Mouse (Mus musculus) neural tube, embryonic 15.5 days (tissue): ENCODE measurements around the gene Tenm2. TPM values are rescaled to one million over a fixed set of nuclear protein-coding genes. Genes with fewer than 3 reads are reported as not detected.

Experiments
- ATAC-seq: fragments of 200-750 bp; cut with Nextera tagmentation; 2 replicates; pipeline ENCODE4 v1.8.0; 2017; ENCODE audit warnings: mild to moderate bottlenecking, moderate TSS enrichment, moderate library complexity; ENCODE audit not compliant: low FRiP score
- H3K27ac ChIP-seq: fragments of 300-500 bp; sonication (generic); replicated peaks from 2 replicates; pipeline ENCODE4 v1.5.1; 2015; ENCODE audit warnings: mild to moderate bottlenecking, inconsistent platforms
- H3K27me3 ChIP-seq: fragments of 300-500 bp; sonication (generic); replicated peaks from 2 replicates; pipeline ENCODE4 v1.6.1; 2015; ENCODE audit warnings: inconsistent platforms
- H3K36me3 ChIP-seq: fragments of 300-500 bp; sonication (generic); 2 replicates; pipeline ENCODE4 v1.6.1; 2015; ENCODE audit warnings: inconsistent platforms
- H3K4me1 ChIP-seq: fragments of 300-500 bp; sonication (generic); 2 replicates; pipeline ENCODE4 v1.6.1; 2015; ENCODE audit warnings: inconsistent platforms
- H3K4me2 ChIP-seq: fragments of 300-500 bp; sonication (generic); 2 replicates; pipeline ENCODE4 v1.6.1; 2015; ENCODE audit warnings: inconsistent platforms, mild to moderate bottlenecking, moderate library complexity
- H3K4me3 ChIP-seq: fragments of 300-500 bp; sonication (generic); replicated peaks from 2 replicates; pipeline ENCODE4 v1.5.1; 2015; ENCODE audit warnings: mild to moderate bottlenecking, inconsistent platforms
- H3K9ac ChIP-seq: fragments of 300-500 bp; sonication (generic); replicated peaks from 2 replicates; pipeline ENCODE4 v1.6.1; 2015; ENCODE audit warnings: mild to moderate bottlenecking, inconsistent platforms
- H3K9me3 ChIP-seq: fragments of 300-500 bp; sonication (generic); replicated peaks from 2 replicates; pipeline ENCODE4 v1.6.1; 2016; ENCODE audit warnings: inconsistent platforms
- WGBS: fragments of 180-500 bp; shearing (Covaris S2); methylation state at CpG from one replicate; pipeline ENCODE4 v1.1.7; 2015; ENCODE audit warnings: mixed read lengths; 5-methylcytosine and 5-hydroxymethylcytosine counted together
- polyA plus RNA-seq: library from polyadenylated mRNA; unstranded; fragments of >200 nt; fragmentation: Nextera tagmentation; extraction: Ambion mirVana; gene quantifications from 2 replicates; pipeline ENCODE4 v1.2.1, GENCODE M21; 2015

Gene Tenm2
- polyA plus RNA-seq, 1 experiment from 2014 or later: 34.7 TPM

DNA sequence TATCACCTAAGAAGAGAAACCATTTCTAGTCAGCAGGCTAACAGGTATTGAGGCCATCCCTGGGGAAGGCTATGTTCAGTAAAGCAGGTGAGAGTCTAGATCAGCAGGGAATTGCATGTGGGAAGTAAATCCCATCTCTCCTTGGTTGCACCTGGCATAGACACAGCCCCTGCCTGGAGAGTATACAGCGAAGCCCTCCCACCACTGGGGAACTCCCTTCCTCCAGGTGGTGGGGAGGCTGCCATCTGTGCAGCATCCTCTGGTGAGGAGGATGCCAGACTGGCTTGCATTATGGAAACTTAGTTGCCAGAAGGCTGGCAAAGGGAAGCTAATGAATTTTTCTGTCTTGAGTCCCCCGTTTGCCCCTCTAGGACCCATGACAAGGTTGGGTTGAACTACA is 1243.9 kb downstream of the Tenm2 start:
- no peaks in the 10 kb centered on the region for H3K4me1 ChIP-seq
- H3K36me3 ChIP-seq: no peaks in the 10 kb centered on the region
- no peak overlapping the region for H3K27ac ChIP-seq
- no peak overlapping the region for H3K4me2 ChIP-seq
- no peak overlapping the region for H3K9ac ChIP-seq
- H3K9me3 ChIP-seq: no peaks in the 10 kb centered on the region
- H3K27me3 ChIP-seq: no peaks in the 10 kb centered on the region
- 81% methylated on average over 2 of the region's 2 CpGs for WGBS
- H3K4me3 ChIP-seq: no peak overlapping the region
- no peak for ATAC-seq

DNA sequence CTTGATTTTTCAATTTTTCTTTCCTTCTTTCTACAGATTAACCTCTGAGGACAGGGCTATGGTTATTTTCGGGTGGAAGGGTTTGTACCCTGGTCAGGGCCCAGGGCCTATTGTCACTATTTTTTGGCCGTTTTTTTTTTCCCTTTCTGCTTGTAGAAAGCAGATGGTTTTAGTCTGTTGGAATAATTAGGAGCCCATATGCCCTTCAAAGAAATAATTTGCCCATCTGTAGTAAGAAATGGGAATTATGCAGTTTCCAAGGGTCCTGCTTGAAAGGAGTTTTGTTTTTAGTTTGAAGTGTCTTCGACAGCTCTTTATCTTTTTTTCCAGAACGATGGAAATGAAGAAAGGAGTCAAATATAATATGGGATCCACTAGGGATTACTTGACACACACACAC is 1245.8 kb downstream of the Tenm2 start:
- H3K4me1 ChIP-seq: peaks cover 9% of the 10 kb centered on the region
- H3K27ac ChIP-seq: no peak overlapping the region
- no peaks in the 10 kb centered on the region for H3K9me3 ChIP-seq
- no peak overlapping the region for H3K4me3 ChIP-seq
- no peak for ATAC-seq
- 69% methylated on average over 4 of the region's 4 CpGs for WGBS
- H3K4me2 ChIP-seq: no peak overlapping the region
- no peak overlapping the region for H3K9ac ChIP-seq
- no peaks in the 10 kb centered on the region for H3K36me3 ChIP-seq
- no peaks in the 10 kb centered on the region for H3K27me3 ChIP-seq

DNA sequence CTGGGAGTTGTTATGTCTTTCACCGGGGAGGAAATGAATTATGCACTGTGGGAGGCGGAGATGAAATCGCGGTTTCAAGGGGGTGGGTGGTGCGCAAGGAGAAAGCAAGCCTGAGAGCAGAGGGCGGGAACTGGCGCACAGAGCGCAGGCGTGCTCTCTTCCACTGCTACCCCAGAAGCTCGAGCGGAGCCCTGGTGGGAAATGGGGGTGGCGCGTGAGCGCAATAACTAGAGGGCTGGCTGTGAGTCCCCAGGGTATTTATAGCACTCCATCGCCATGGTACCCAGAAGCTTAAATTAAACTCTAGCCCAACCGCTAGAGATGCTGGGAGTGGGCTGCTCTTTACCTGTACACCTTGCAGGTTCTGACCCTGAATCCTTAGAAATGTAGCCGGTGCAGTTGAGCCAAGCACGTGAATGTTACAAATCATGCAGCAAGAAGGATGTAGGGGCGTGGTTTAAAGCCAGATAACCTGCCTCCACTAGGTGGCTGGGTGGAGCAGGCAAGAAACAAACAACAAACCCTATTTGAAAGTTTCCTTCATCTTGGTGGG is 1249.8 kb downstream of the Tenm2 start:
- Histone ChIP-seq H3K27ac (peak overlapping the region; percentile 72; the same call in 1 of the 2 replicates), H3K27me3 (no peaks in the 10 kb centered on the region), H3K4me1 (peaks cover 9% of the 10 kb centered on the region), H3K9me3 (no peaks in the 10 kb centered on the region), H3K4me2 (peak overlapping the region; percentile 62), H3K4me3 (peak overlapping the region; percentile 35), H3K36me3 (no peaks in the 10 kb centered on the region), H3K9ac (peak overlapping the region; percentile 40)
- ATAC-seq: peak; percentile 86
- WGBS: under 1% methylated on average over 19 of the region's 19 CpGs

- Histone ChIP-seq H3K4me3 (no peak overlapping the region), H3K9ac (no peak overlapping the region), H3K9me3 (no peaks in the 10 kb centered on the region), H3K4me2 (no peak overlapping the region), H3K36me3 (no peaks in the 10 kb centered on the region), H3K27ac (no peak overlapping the region), H3K27me3 (no peaks in the 10 kb centered on the region), H3K4me1 (peaks cover 29% of the 10 kb centered on the region)
- WGBS: 88% methylated on average over 3 of the region's 3 CpGs
- no peak for ATAC-seq
Measured at GRCm38 (mm10) chr11:35982734-35983133, 1253.0 kb downstream of the Tenm2 start.

DNA sequence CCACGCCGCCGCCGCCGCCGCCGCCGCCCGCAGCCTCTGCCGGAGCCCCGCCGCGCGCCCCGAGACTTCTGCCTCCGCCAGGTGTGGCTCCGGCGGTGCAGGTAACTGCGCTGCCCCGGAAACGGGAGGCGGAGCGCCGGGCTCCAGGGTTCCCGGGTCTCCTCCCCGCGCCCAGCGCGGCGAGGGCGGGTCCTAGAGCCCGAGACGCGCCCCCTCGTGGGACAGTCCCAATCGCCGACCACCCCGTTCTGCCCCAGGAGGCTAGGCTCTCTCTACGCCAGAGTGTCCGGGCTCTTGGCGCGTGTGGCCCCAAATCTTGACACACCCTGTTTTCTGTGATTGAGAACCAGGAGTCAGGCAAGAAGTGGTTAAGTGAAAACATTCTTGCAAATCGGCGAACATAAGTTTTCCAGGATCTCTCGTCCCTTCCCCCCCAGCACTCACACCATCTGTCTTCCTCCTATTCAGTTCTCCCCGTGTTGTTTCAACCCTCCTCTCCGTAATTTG is 1255.3 kb downstream of the Tenm2 start, which contains the start of gene Wwc1:
Gene Wwc1 (minus strand): TSS at position 117 of the 507 bp plus-strand sequence.
- under 1% methylated on average over 33 of the region's 47 CpGs for WGBS
- peak; percentile 67 for ATAC-seq
- peak within 1 kb of the TSS; percentile 45; the same call in 1 of the 2 replicates for H3K27ac ChIP-seq
- H3K4me2 ChIP-seq: peak within 1 kb of the TSS; percentile 91
- H3K9me3 ChIP-seq: no peaks in the 10 kb centered on the region
- peak within 1 kb of the TSS; percentile 69 for H3K9ac ChIP-seq
- no peaks in the 10 kb centered on the region for H3K27me3 ChIP-seq
- H3K4me1 ChIP-seq: peaks cover 25% of the 10 kb centered on the region
- H3K36me3 ChIP-seq: no peaks in the 10 kb centered on the region
- H3K4me3 ChIP-seq: peak within 1 kb of the TSS; percentile 71

DNA sequence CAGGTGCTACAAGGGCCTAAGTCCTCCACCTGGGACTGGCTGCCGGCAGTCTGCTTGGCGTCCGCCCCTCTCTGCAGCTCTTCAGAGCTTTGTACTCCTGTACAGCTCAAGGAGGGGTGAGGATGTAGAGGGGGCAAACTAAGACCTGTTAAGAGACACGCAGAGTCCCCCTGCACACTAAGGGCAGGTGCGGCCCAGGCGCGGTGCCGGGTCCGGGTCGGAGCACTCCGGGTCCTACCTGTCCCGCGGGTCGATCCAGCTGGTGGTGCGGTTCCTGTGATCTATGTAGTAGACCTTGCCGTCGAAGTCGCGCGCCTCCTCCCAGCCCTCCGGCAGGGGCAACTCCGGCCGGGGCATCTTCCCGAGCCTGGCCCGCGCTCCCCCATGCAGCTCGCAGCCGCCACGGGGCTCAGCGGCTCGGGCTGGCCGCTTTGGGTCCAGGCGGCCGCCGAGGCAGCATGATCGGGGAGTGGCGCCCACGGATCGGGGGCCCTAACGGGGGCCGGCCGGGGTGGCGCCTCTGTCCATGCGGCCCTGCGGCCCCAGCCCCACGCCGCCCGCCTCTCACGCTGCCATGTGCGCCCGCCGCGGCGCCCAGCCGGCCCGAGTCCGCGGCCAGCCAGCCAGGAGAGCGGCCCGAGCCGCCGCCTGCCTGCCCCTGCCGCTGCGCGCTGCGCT is 1255.9 kb downstream of the Tenm2 start:
- WGBS: 0% methylated on average over 46 of the region's 66 CpGs
- Histone ChIP-seq H3K36me3 (no peaks in the 10 kb centered on the region), H3K9ac (peak overlapping the region; percentile 69), H3K4me1 (peaks cover 25% of the 10 kb centered on the region), H3K4me3 (peak overlapping the region; percentile 71), H3K9me3 (no peaks in the 10 kb centered on the region), H3K4me2 (peak overlapping the region; percentile 91), H3K27ac (peak overlapping the region; percentile 45; the same call in 1 of the 2 replicates), H3K27me3 (no peaks in the 10 kb centered on the region)
- ATAC-seq: peak; percentile 65

GRCm38 (mm10) chr11:35979266-35979732 is 1256.5 kb downstream of the Tenm2 start:
- peaks cover 25% of the 10 kb centered on the region for H3K4me1 ChIP-seq
- H3K36me3 ChIP-seq: no peaks in the 10 kb centered on the region
- no peaks in the 10 kb centered on the region for H3K27me3 ChIP-seq
- H3K27ac ChIP-seq: no peak overlapping the region; the same call in 1 of the 2 replicates
- under 1% methylated on average over 11 of the region's 12 CpGs for WGBS
- ATAC-seq: no peak
- H3K9me3 ChIP-seq: no peaks in the 10 kb centered on the region
- H3K4me2 ChIP-seq: peak overlapping the region; percentile 91
- H3K9ac ChIP-seq: peak overlapping the region; percentile 69
- H3K4me3 ChIP-seq: peak overlapping the region; percentile 71

- Histone ChIP-seq H3K4me3 (no peak overlapping the region), H3K4me2 (peak overlapping the region; percentile 91), H3K4me1 (peaks cover 36% of the 10 kb centered on the region), H3K27me3 (no peaks in the 10 kb centered on the region), H3K9ac (no peak overlapping the region), H3K9me3 (no peaks in the 10 kb centered on the region), H3K36me3 (no peaks in the 10 kb centered on the region), H3K27ac (0 out of 2 replicates have a peak overlapping the region, but pooled peaks have one; percentile 48)
- WGBS: 88% methylated on average over 3 of the region's 3 CpGs
- ATAC-seq: no peak
Measured at GRCm38 (mm10) chr11:35977796-35978195, 1258.0 kb downstream of the Tenm2 start.

- H3K4me1 ChIP-seq: peaks cover 39% of the 10 kb centered on the region
- no peak overlapping the region for H3K4me3 ChIP-seq
- WGBS: 59% methylated on average over 6 of the region's 6 CpGs
- H3K36me3 ChIP-seq: no peaks in the 10 kb centered on the region
- H3K27me3 ChIP-seq: no peaks in the 10 kb centered on the region
- H3K27ac ChIP-seq: peak overlapping the region; percentile 48
- H3K9ac ChIP-seq: no peak overlapping the region
- H3K9me3 ChIP-seq: no peaks in the 10 kb centered on the region
- H3K4me2 ChIP-seq: peak overlapping the region; percentile 91
- no peak for ATAC-seq
Measured at GRCm38 (mm10) chr11:35977096-35977495, 1258.7 kb downstream of the Tenm2 start.

DNA sequence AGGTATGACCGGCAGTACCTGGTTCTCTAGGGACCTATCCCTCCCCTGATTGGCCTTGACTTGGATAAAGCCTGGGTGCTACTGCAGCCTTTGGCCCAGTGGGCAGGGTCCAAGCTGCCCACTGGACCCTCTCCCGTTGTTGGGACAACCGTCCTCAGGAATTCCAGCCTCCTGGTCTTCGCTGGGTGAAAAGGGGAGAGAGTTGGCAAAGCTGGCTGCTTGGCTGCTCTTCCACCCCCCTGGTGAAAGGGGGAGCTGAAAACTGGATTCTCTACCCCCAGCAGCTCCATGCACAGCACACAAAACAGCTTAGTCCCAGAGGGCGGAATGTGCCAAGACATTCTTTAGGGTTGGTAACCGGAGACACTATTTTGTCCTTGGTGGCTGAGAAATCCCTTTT is 1259.3 kb downstream of the Tenm2 start:
- Histone ChIP-seq H3K9me3 (no peaks in the 10 kb centered on the region), H3K4me2 (peak overlapping the region; percentile 1; the same call in 1 of the 2 replicates)
- 37% methylated on average over 6 of the region's 6 CpGs for WGBS

GRCm38 (mm10) chr11:35974632-35975450 is 1260.9 kb downstream of the Tenm2 start:
- H3K9ac ChIP-seq: no peak overlapping the region
- no peak for ATAC-seq
- no peak overlapping the region for H3K4me2 ChIP-seq
- no peaks in the 10 kb centered on the region for H3K9me3 ChIP-seq
- WGBS: 86% methylated on average over 6 of the region's 6 CpGs
- no peaks in the 10 kb centered on the region for H3K27me3 ChIP-seq
- no peaks in the 10 kb centered on the region for H3K36me3 ChIP-seq
- H3K4me1 ChIP-seq: peaks cover 36% of the 10 kb centered on the region
- H3K27ac ChIP-seq: no peak overlapping the region
- H3K4me3 ChIP-seq: no peak overlapping the region

More for the DNA sequence above, 1259.3 kb downstream of the Tenm2 start:
- no peaks in the 10 kb centered on the region for H3K36me3 ChIP-seq
- H3K27me3 ChIP-seq: no peaks in the 10 kb centered on the region
- peak; percentile 45 for ATAC-seq
- no peak overlapping the region for H3K4me3 ChIP-seq
- 0 out of 2 replicates have a peak overlapping the region, but pooled peaks have one; percentile 30 for H3K27ac ChIP-seq
- H3K4me1 ChIP-seq: peaks cover 41% of the 10 kb centered on the region
- no peak overlapping the region for H3K9ac ChIP-seq
